Comparison of ENCODE assay signal across 8 mouse cellular contexts in the genomic region with DNA sequence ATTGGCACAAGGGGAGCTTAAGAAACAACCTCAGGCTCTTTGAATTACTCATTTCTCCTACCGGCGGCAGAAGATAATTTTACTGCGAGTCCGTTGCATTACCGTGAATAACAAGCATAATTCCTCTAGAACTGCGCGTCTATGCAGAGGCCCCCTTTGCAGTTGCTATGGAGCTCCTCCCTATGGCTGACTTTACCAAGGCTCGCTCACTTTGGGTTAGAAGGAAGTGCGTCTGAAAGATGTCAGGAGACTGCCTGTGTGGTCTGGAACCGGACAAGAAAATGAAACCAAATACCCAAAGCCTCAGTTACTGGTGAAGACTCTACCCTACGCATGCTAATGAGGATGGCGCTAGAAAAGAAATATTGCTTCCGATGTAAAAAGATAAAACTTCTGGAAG.
DNase-seq lines count a peak whose midpoint lies in the region; ATAC-seq and TF ChIP-seq lines count a peak whose summit lies in the region.

No protein-coding gene starts in this region.

- 0 out of 2 replicates have a peak, but pooled peaks have one; percentile 15 for TF ChIP-seq CTCF in hindbrain, postnatal 0 days (IDR thresholded peaks at IDR 0.05; ENCODE audit: low read depth)
- peak in 1 of 2 experiments; percentile 44; a peak in 2 of 4 replicates for TF ChIP-seq CTCF in CH12.LX (conservative IDR thresholded peaks at IDR 0.05 in 1 of 2, IDR thresholded peaks at IDR 0.05 in 1 of 2; ENCODE audit: low read depth in 2 of 2, low read length in 2 of 2)

- TF ChIP-seq POLR2A in CH12.LX (IDR thresholded peaks at IDR 0.05; ENCODE audit: low read depth, low read length) (no peak), myocyte (IDR thresholded peaks at IDR 0.05; ENCODE audit: insufficient read length, low read depth) (no peak)

- no peaks in the 10 kb centered on the region for H3K9me3 ChIP-seq in hindbrain, postnatal 0 days (ENCODE audit: low read length)
- H3K9me3 ChIP-seq in hindbrain, embryonic 16.5 days (ENCODE audit: control insufficient read depth, low read length): no peaks in the 10 kb centered on the region
- no peaks in the 10 kb centered on the region for H3K9me3 ChIP-seq in CH12.LX (replicated peaks; ENCODE audit: low read length)
- H3K9me3 ChIP-seq in embryonic facial prominence, embryonic 15.5 days (replicated peaks): no peaks in the 10 kb centered on the region

- no peak overlapping the region for H3ac ChIP-seq in myocyte (ENCODE audit: control insufficient read depth, insufficient read length)

- 0 out of 2 replicates have a peak, but pooled peaks have one; percentile 28 for TF ChIP-seq EP300 in CH12.LX (IDR thresholded peaks at IDR 0.05; ENCODE audit: low read length)

- no peak overlapping the region; the same call in 1 of the 2 replicates for H3K4me2 ChIP-seq in hindbrain, postnatal 0 days (ENCODE audit: low read depth, low read length)
- no peak overlapping the region for H3K4me2 ChIP-seq in hindbrain, embryonic 16.5 days (ENCODE audit: low read length)
- H3K4me2 ChIP-seq in CH12.LX (ENCODE audit: insufficient read depth, low read depth, poor library complexity, severe bottlenecking) (peak overlapping the region; percentile 78; the same call in 1 of the 2 replicates), myocyte (ENCODE audit: low read depth) (peak overlapping the region; percentile 68)
- H3K4me2 ChIP-seq in embryonic facial prominence, embryonic 15.5 days (replicated peaks): peak overlapping the region; percentile 31

- no peaks in the 10 kb centered on the region for H3K36me3 ChIP-seq in hindbrain, postnatal 0 days (ENCODE audit: insufficient read depth, low read length)
- H3K36me3 ChIP-seq in hindbrain, embryonic 16.5 days (ENCODE audit: control insufficient read depth, insufficient read depth, low read length): no peaks in the 10 kb centered on the region
- H3K36me3 ChIP-seq in CH12.LX (replicated peaks in 1 of 2; ENCODE audit: control insufficient read depth in 1 of 2, insufficient read depth in 1 of 2, low read length in 1 of 2) (no peaks in the 10 kb centered on the region), myocyte (ENCODE audit: control insufficient read depth, insufficient read depth) (no peaks in the 10 kb centered on the region)
- no peaks in the 10 kb centered on the region for H3K36me3 ChIP-seq in embryonic facial prominence, embryonic 15.5 days

- peak; percentile 70 for ATAC-seq in hindbrain, postnatal 0 days
- no peak for ATAC-seq in hindbrain, embryonic 16.5 days
- no peak for ATAC-seq in embryonic facial prominence, embryonic 15.5 days (ENCODE audit: insufficient number of reproducible peaks, low FRiP score, low TSS enrichment, low read depth)

- DNase-seq in hindbrain, postnatal 0 days (ENCODE audit: low spot score): peak; percentile 43
- DNase-seq in CH12.LX (ENCODE audit: extremely low read depth): peak; percentile 83
- DNase-seq in gastrocnemius, adult 18-20 months (ENCODE audit: low spot score): no peak
- DNase-seq in testis, postnatal 10 days (ENCODE audit: low spot score): no peak
- no peak for DNase-seq in layer of hippocampus, adult 9-11 months

- WGBS in hindbrain, postnatal 0 days: 49% methylated on average over 13 of the region's 13 CpGs
- 59% methylated on average over 13 of the region's 13 CpGs for WGBS in hindbrain, embryonic 16.5 days
- 38% methylated on average over 13 of the region's 13 CpGs for WGBS in embryonic facial prominence, embryonic 15.5 days

- H3K4me1 ChIP-seq in hindbrain, postnatal 0 days (ENCODE audit: insufficient read depth, low read length): no peaks in the 10 kb centered on the region
- no peaks in the 10 kb centered on the region for H3K4me1 ChIP-seq in hindbrain, embryonic 16.5 days (ENCODE audit: control insufficient read depth, insufficient read depth, low read depth, low read length)
- H3K4me1 ChIP-seq in CH12.LX (ENCODE audit: control insufficient read depth in 1 of 2, insufficient read depth in 2 of 2): peaks cover 0 to 5% of the 10 kb centered on the region in 2 experiments; a peak in 1 of 4 replicates
- H3K4me1 ChIP-seq in embryonic facial prominence, embryonic 15.5 days: no peaks in the 10 kb centered on the region

- no peaks in the 10 kb centered on the region for H3K27me3 ChIP-seq in hindbrain, postnatal 0 days (ENCODE audit: insufficient read depth, low read length)
- no peaks in the 10 kb centered on the region for H3K27me3 ChIP-seq in hindbrain, embryonic 16.5 days (replicated peaks; ENCODE audit: control insufficient read depth, insufficient read depth, low read length)
- H3K27me3 ChIP-seq in CH12.LX (replicated peaks): no peaks in the 10 kb centered on the region
- H3K27me3 ChIP-seq in embryonic facial prominence, embryonic 15.5 days: no peaks in the 10 kb centered on the region
- H3K27me3 ChIP-seq in myocyte (ENCODE audit: control insufficient read depth, insufficient read depth, insufficient read length): no peaks in the 10 kb centered on the region

- no peak overlapping the region for H3K27ac ChIP-seq in hindbrain, postnatal 0 days
- no peak overlapping the region for H3K27ac ChIP-seq in hindbrain, embryonic 16.5 days (ENCODE audit: low read depth, low read length)
- H3K27ac ChIP-seq in CH12.LX (ENCODE audit: insufficient read depth, low read depth): no peak overlapping the region
- H3K27ac ChIP-seq in embryonic facial prominence, embryonic 15.5 days (replicated peaks): no peak overlapping the region

- no peak overlapping the region for H3K4me3 ChIP-seq in hindbrain, postnatal 0 days (ENCODE audit: low read length)
- no peak overlapping the region for H3K4me3 ChIP-seq in hindbrain, embryonic 16.5 days (ENCODE audit: low read length)
- H3K4me3 ChIP-seq in CH12.LX (replicated peaks in 1 of 3; ENCODE audit: low read depth in 2 of 3, low read length in 2 of 3, poor library complexity in 1 of 3) (peak overlapping the region; percentile 26 to 45 (median 45)), myocyte (peak overlapping the region; percentile 15)
- H3K4me3 ChIP-seq in embryonic facial prominence, embryonic 15.5 days (replicated peaks): 0 out of 2 replicates have a peak overlapping the region, but pooled peaks have one; percentile 12

- peak; percentile 36 for TF ChIP-seq RAD21 in CH12.LX (IDR thresholded peaks at IDR 0.05; ENCODE audit: low read depth, low read length)

- H3K9ac ChIP-seq in hindbrain, postnatal 0 days (replicated peaks; ENCODE audit: low read length): no peak overlapping the region
- no peak overlapping the region for H3K9ac ChIP-seq in hindbrain, embryonic 16.5 days (ENCODE audit: low read depth, low read length)
- peak overlapping the region; percentile 44; the same call in 1 of the 2 replicates for H3K9ac ChIP-seq in CH12.LX (ENCODE audit: insufficient read depth, low read depth)
- H3K9ac ChIP-seq in embryonic facial prominence, embryonic 15.5 days: no peak overlapping the region

- no peaks in the 10 kb centered on the region for H3K79me2 ChIP-seq in CH12.LX (replicated peaks; ENCODE audit: control insufficient read depth, extremely low read depth, insufficient read depth, poor library complexity, severe bottlenecking)
- H3K79me2 ChIP-seq in myocyte (ENCODE audit: control insufficient read depth, insufficient read depth): no peaks in the 10 kb centered on the region

- dilution Hi-C loops in CH12.LX (cut with MboI; ENCODE audit: extremely low pct_ligation_motif_present, extremely low pct_unique_long_range_greater_than_20kb, low sequenced_read_pairs): no loop called here

- in situ Hi-C loops in CH12.LX (cut with MboI; ENCODE audit: low pct_ligation_motif_present, low pct_unique_long_range_greater_than_20kb, low sequenced_read_pairs): no loop called here

TF ChIP-seq in CH12.LX, 34 proteins besides CTCF, POLR2A, EP300 and RAD21 (continues in another document):
- TF ChIP-seq UBTF (IDR thresholded peaks at IDR 0.05; ENCODE audit: low read depth, low read length) (no peak), ZMIZ1 (IDR thresholded peaks at IDR 0.05; ENCODE audit: low read depth, low read length) (no peak), USF2 (conservative IDR thresholded peaks at IDR 0.05; ENCODE audit: low read depth, low read length) (no peak), MYC (IDR thresholded peaks at IDR 0.05; ENCODE audit: low read depth, low read length) (no peak), JUN (IDR thresholded peaks at IDR 0.05; ENCODE audit: insufficient read depth, low read depth, low read length) (no peak), MEF2A (IDR thresholded peaks at IDR 0.05; ENCODE audit: borderline replicate concordance, low read depth, low read length) (0 out of 2 replicates have a peak, but pooled peaks have one; percentile 14), MAX (IDR thresholded peaks at IDR 0.05; ENCODE audit: low read length) (peak; percentile 29; the same call in 1 of the 2 replicates), CHD2 (IDR thresholded peaks at IDR 0.05; ENCODE audit: low read length) (no peak), TBP (conservative IDR thresholded peaks at IDR 0.05; ENCODE audit: low read depth, low read length) (no peak), ZNF384 (IDR thresholded peaks at IDR 0.05; ENCODE audit: low read depth, low read length) (no peak), MAZ (IDR thresholded peaks at IDR 0.05; ENCODE audit: low read depth, low read length) (no peak), HCFC1 (IDR thresholded peaks at IDR 0.05; ENCODE audit: low read depth, low read length) (no peak; the same call in 1 of the 2 replicates), BHLHE40 (IDR thresholded peaks at IDR 0.05; ENCODE audit: low read depth, low read length) (peak; percentile 39; the same call in 1 of the 2 replicates)

TF ChIP-seq in myocyte, 11 proteins besides CTCF, POLR2A, EP300 and RAD21:
- no peak for TF ChIP-seq SRF (IDR thresholded peaks at IDR 0.05; ENCODE audit: control insufficient read depth, insufficient read length, low read depth)
- TF ChIP-seq USF1 (IDR thresholded peaks at IDR 0.05; ENCODE audit: low read depth): no peak

Comparison
In these comparisons a context has a peak if more than half of its experiments do, and no peak if none do; other contexts are left out.
1. DNase-seq: peak in hindbrain, postnatal 0 days (single experiment) and CH12.LX (single experiment); none in gastrocnemius, adult 18-20 months (single experiment), testis, postnatal 10 days (single experiment) and layer of hippocampus, adult 9-11 months (single experiment).
2. H3K4me2 ChIP-seq: peak in CH12.LX (single experiment), embryonic facial prominence, embryonic 15.5 days (single experiment) and myocyte (single experiment); none in hindbrain, postnatal 0 days (single experiment) and hindbrain, embryonic 16.5 days (single experiment).
3. H3K4me3 ChIP-seq: peak in CH12.LX (3 of 3), embryonic facial prominence, embryonic 15.5 days (single experiment) and myocyte (single experiment); none in hindbrain, postnatal 0 days (single experiment) and hindbrain, embryonic 16.5 days (single experiment).